Mouse (Mus musculus): ENCODE data around the gene Klhl42.

- TF ChIP-seq POLR2A (IDR thresholded peaks at IDR 0.05; ENCODE audit: insufficient read length, low read depth) (no peak), TCF3 (IDR thresholded peaks at IDR 0.05; ENCODE audit: insufficient read length, low read depth) (no peak), POLR2AphosphoS2 (IDR thresholded peaks at IDR 0.05; ENCODE audit: insufficient read length, low read depth) (no peak), MYOG (IDR thresholded peaks at IDR 0.05; ENCODE audit: control insufficient read depth in 1 of 3, insufficient read depth in 1 of 3, insufficient read length in 2 of 3, low read depth in 2 of 3) (no peak), E2F4 (IDR thresholded peaks at IDR 0.05; ENCODE audit: insufficient read depth) (no peak)
Measured at GRCm38 (mm10) chr6:147076878-147077277, 14.3 kb upstream of the Klhl42 start.
